Mouse (Mus musculus) hematopoietic stem cell, adult 5-6 weeks (primary cell): Measurements from ENCODE around the gene Kcnd2. TPM values are rescaled to one million over a fixed set of nuclear protein-coding genes. Genes with fewer than 3 reads are reported as not detected.
"Not testable (repeated sequence)": the region's sequence is repeated elsewhere in the genome, so short reads cannot be mapped to it uniquely, and the experiment has no call there.

Experiments
- ATAC-seq, 2 experiments: fragments of 125-278 bp in 1 of 2; replicated peaks in 1 of 2; 2 replicates each; pipeline ENCODE4 v1.8.0; 2016 to 2017; ENCODE audit warnings: inconsistent platforms in 2 of 2, mild to moderate bottlenecking in 2 of 2, moderate number of reproducible peaks in 2 of 2, low read depth in 1 of 2, moderate TSS enrichment in 1 of 2; ENCODE audit not compliant: low FRiP score in 2 of 2, poor library complexity in 2 of 2, severe bottlenecking in 2 of 2, insufficient read depth in 1 of 2, low TSS enrichment in 1 of 2
- total RNA-seq: library from RNA; stranded (forward); fragments of 172-1452, 232-1000 nt; gene quantifications from 2 replicates; pipeline ENCODE4 v1.2.3, GENCODE M21; 2017

Gene Kcnd2
- total RNA-seq, 1 experiment from 2014 or later: not detected

- no peak for ATAC-seq
These were observed 111.9 kb downstream of the Kcnd2 start for GRCm38 (mm10) chr6:21327081-21327737.

- ATAC-seq: not testable (repeated sequence)
These were observed 170.0 kb downstream of the Kcnd2 start for GRCm38 (mm10) chr6:21385298-21385697.

GRCm38 (mm10) chr6:21391776-21392175 lies 176.5 kb downstream of the Kcnd2 start:
- no peak for ATAC-seq

GRCm38 (mm10) chr6:21413656-21414055 lies 198.4 kb downstream of the Kcnd2 start:
- no peak for ATAC-seq

GRCm38 (mm10) chr6:21418246-21418645 lies 202.9 kb downstream of the Kcnd2 start:
- no peak for ATAC-seq

- no peak for ATAC-seq
These were observed 209.0 kb downstream of the Kcnd2 start for GRCm38 (mm10) chr6:21424202-21424785.

GRCm38 (mm10) chr6:21431120-21431519 lies 215.8 kb downstream of the Kcnd2 start:
- no peak for ATAC-seq

GRCm38 (mm10) chr6:21464719-21465118 lies 249.4 kb downstream of the Kcnd2 start:
- no peak for ATAC-seq

- ATAC-seq: no peak
These were observed 256.7 kb downstream of the Kcnd2 start for GRCm38 (mm10) chr6:21471891-21472544.

GRCm38 (mm10) chr6:21482714-21483113 lies 267.4 kb downstream of the Kcnd2 start:
- no peak for ATAC-seq

- ATAC-seq: no peak
These were observed 273.2 kb downstream of the Kcnd2 start for GRCm38 (mm10) chr6:21488536-21488935.

GRCm38 (mm10) chr6:21502921-21503320 lies 287.6 kb downstream of the Kcnd2 start:
- no peak for ATAC-seq

GRCm38 (mm10) chr6:21510621-21511239 lies 295.4 kb downstream of the Kcnd2 start:
- no peak for ATAC-seq

- no peak for ATAC-seq
These were observed 305.0 kb downstream of the Kcnd2 start for GRCm38 (mm10) chr6:21520351-21520750.

- ATAC-seq: no peak
These were observed 312.3 kb downstream of the Kcnd2 start for GRCm38 (mm10) chr6:21527489-21528074.

- no peak for ATAC-seq
These were observed 318.7 kb downstream of the Kcnd2 start for GRCm38 (mm10) chr6:21534009-21534408.

GRCm38 (mm10) chr6:21534820-21535219 lies 319.5 kb downstream of the Kcnd2 start:
- ATAC-seq: no peak; a peak in 1 of 4 replicates

GRCm38 (mm10) chr6:21551501-21551900 lies 336.2 kb downstream of the Kcnd2 start:
- ATAC-seq: no peak
